ENCODE assay signal across 31 mouse cellular contexts in genomic region chr10:111405071-111405470, GRCm38 (mm10).
A peak's percentile ranks its signal among the peaks of the same experiment; 100 is the strongest.
DNase-seq lines count a peak whose midpoint lies in the region; ATAC-seq and TF ChIP-seq lines count a peak whose summit lies in the region.
"Had no signal": no experiment of that assay in that cellular context is flagged by ENCODE, and none has a peak within 500 bp of the region (broad histone marks: within the 10 kb centered on the region; RNA-seq: fewer than 3 reads in every experiment).

No protein-coding gene starts in this region.

- 20% methylated on average over 6 of the region's 6 CpGs for WGBS in liver, adult 2 months
- 83% methylated on average over 6 of the region's 6 CpGs for WGBS in liver, embryonic 11.5 days
- WGBS in liver, embryonic 14.5 days (ENCODE audit: insufficient replicate concordance): 71% methylated on average over 6 of the region's 6 CpGs
- 60% methylated on average over 6 of the region's 6 CpGs for WGBS in liver, postnatal 0 days (ENCODE audit: insufficient replicate concordance)

- TF ChIP-seq EP300 in liver, embryonic 14.5 days (IDR thresholded peaks at IDR 0.05; ENCODE audit: low read depth): no peak
- TF ChIP-seq EP300 in liver, postnatal 0 days (IDR thresholded peaks at IDR 0.05; ENCODE audit: low read depth): peak; percentile 57; the same call in 1 of the 2 replicates

- no peak for ATAC-seq in liver, embryonic 11.5 days (replicated peaks; ENCODE audit: low FRiP score)
- ATAC-seq in liver, embryonic 14.5 days (ENCODE audit: insufficient read depth): peak; percentile 52
- ATAC-seq in liver, postnatal 0 days: peak; percentile 99
- no peak for ATAC-seq in megakaryocyte progenitor cell, adult 5-6 weeks (replicated peaks; ENCODE audit: poor library complexity)
- ATAC-seq: activated CD4-positive, CD25-positive, alpha-beta regulatory T cell, adult 4 months; forebrain, embryonic 14.5 days; forebrain, postnatal 0 days; hindbrain, postnatal 0 days had no signal

- no peaks in the 10 kb centered on the region for H3K9me3 ChIP-seq in liver, embryonic 11.5 days (ENCODE audit: control insufficient read depth, low read length)
- no peaks in the 10 kb centered on the region for H3K9me3 ChIP-seq in liver, embryonic 14.5 days (ENCODE audit: control insufficient read depth, low read length)
- no peaks in the 10 kb centered on the region for H3K9me3 ChIP-seq in liver, postnatal 0 days (ENCODE audit: low read length)
- H3K9me3 ChIP-seq: embryonic facial prominence, embryonic 12.5 days; embryonic facial prominence, embryonic 15.5 days; heart, embryonic 15.5 days; hindbrain, embryonic 13.5 days had no signal

- no peaks in the 10 kb centered on the region for H3K27me3 ChIP-seq in liver, adult 2 months (ENCODE audit: control insufficient read depth, insufficient read depth, low read length)
- H3K27me3 ChIP-seq in liver, embryonic 11.5 days (replicated peaks; ENCODE audit: control insufficient read depth, insufficient read depth, low read length): no peaks in the 10 kb centered on the region
- H3K27me3 ChIP-seq in liver, embryonic 14.5 days (ENCODE audit: control insufficient read depth, insufficient read depth, low read length): no peaks in the 10 kb centered on the region
- H3K27me3 ChIP-seq in liver, postnatal 0 days (ENCODE audit: insufficient read depth, low read length): no peaks in the 10 kb centered on the region
- H3K27me3 ChIP-seq: CH12.LX; embryonic facial prominence, embryonic 12.5 days; embryonic facial prominence, embryonic 15.5 days; heart, embryonic 15.5 days; hindbrain, embryonic 13.5 days had no signal

- H3K9ac ChIP-seq in liver, adult 2 months (ENCODE audit: low read depth, low read length): no peak overlapping the region; the same call in 1 of the 2 replicates
- H3K9ac ChIP-seq in liver, embryonic 11.5 days (ENCODE audit: low read depth, low read length): no peak overlapping the region
- H3K9ac ChIP-seq in liver, embryonic 14.5 days (replicated peaks): no peak overlapping the region
- no peak overlapping the region for H3K9ac ChIP-seq in liver, postnatal 0 days (replicated peaks)
- H3K9ac ChIP-seq: embryonic facial prominence, embryonic 12.5 days; embryonic facial prominence, embryonic 15.5 days; forebrain, postnatal 0 days; heart, embryonic 15.5 days; hindbrain, embryonic 13.5 days had no signal

- H3K4me2 ChIP-seq in liver, embryonic 11.5 days: no peak overlapping the region
- no peak overlapping the region for H3K4me2 ChIP-seq in liver, embryonic 14.5 days (ENCODE audit: low read depth)
- H3K4me2 ChIP-seq in liver, postnatal 0 days (ENCODE audit: low read depth, low read length): no peak overlapping the region
- H3K4me2 ChIP-seq: embryonic facial prominence, embryonic 12.5 days; embryonic facial prominence, embryonic 15.5 days; heart, embryonic 11.5 days; heart, embryonic 15.5 days; hindbrain, embryonic 13.5 days had no signal

- no peaks in the 10 kb centered on the region for H3K79me2 ChIP-seq in liver, adult 2 months (ENCODE audit: control insufficient read depth, insufficient read depth, low read length)

- no peaks in the 10 kb centered on the region; the same call in 1 of the 2 replicates for H3K36me3 ChIP-seq in liver, adult 2 months (ENCODE audit: control insufficient read depth, insufficient read depth, low read length)
- H3K36me3 ChIP-seq in liver, embryonic 11.5 days (ENCODE audit: control insufficient read depth, insufficient read depth, low read length): no peaks in the 10 kb centered on the region
- no peaks in the 10 kb centered on the region for H3K36me3 ChIP-seq in liver, embryonic 14.5 days (replicated peaks; ENCODE audit: control insufficient read depth, insufficient read depth, low read depth)
- no peaks in the 10 kb centered on the region for H3K36me3 ChIP-seq in liver, postnatal 0 days (replicated peaks; ENCODE audit: insufficient read depth, low read length)
- H3K36me3 ChIP-seq: embryonic facial prominence, embryonic 12.5 days; embryonic facial prominence, embryonic 15.5 days; G1E; heart, embryonic 15.5 days; hindbrain, embryonic 10.5 days; hindbrain, embryonic 13.5 days had no signal

- H3K4me1 ChIP-seq in liver, adult 2 months (ENCODE audit: control insufficient read depth, insufficient read depth, low read length): peaks cover 5% of the 10 kb centered on the region; the same call in 1 of the 2 replicates
- peaks cover 6% of the 10 kb centered on the region for H3K4me1 ChIP-seq in liver, embryonic 11.5 days (replicated peaks; ENCODE audit: control insufficient read depth, insufficient read depth, low read length)
- H3K4me1 ChIP-seq in liver, embryonic 14.5 days (replicated peaks; ENCODE audit: control insufficient read depth in 2 of 2, insufficient read depth in 2 of 2, low read length in 1 of 2): peaks cover 0 to 4% of the 10 kb centered on the region in 2 experiments; a peak in 2 of 4 replicates
- no peaks in the 10 kb centered on the region for H3K4me1 ChIP-seq in liver, postnatal 0 days (ENCODE audit: insufficient read depth)
- H3K4me1 ChIP-seq: embryonic facial prominence, embryonic 12.5 days; embryonic facial prominence, embryonic 15.5 days; hindbrain, embryonic 13.5 days had no signal

- H3K4me3 ChIP-seq in liver, adult 2 months (ENCODE audit: insufficient read depth, low read depth, low read length): no peak overlapping the region
- no peak overlapping the region for H3K4me3 ChIP-seq in liver, embryonic 11.5 days (ENCODE audit: low read depth, low read length)
- H3K4me3 ChIP-seq in liver, embryonic 14.5 days (ENCODE audit: insufficient read depth in 1 of 2, low read depth in 2 of 2, low read length in 2 of 2): no peak overlapping the region
- H3K4me3 ChIP-seq in liver, postnatal 0 days (ENCODE audit: low read depth, low read length): no peak overlapping the region
- H3K4me3 ChIP-seq: embryonic facial prominence, embryonic 12.5 days; embryonic facial prominence, embryonic 15.5 days; gastrocnemius, adult 2 months; heart, embryonic 15.5 days; hindbrain, embryonic 10.5 days; hindbrain, embryonic 13.5 days had no signal

- TF ChIP-seq POLR2A in liver, adult 2 months (IDR thresholded peaks at IDR 0.05; ENCODE audit: extremely low read depth, insufficient read depth, low read length): no peak

- DNase-seq in liver, adult 2 months (ENCODE audit: extremely low read depth, low read depth, low spot score): peak; percentile 99
- DNase-seq in liver, embryonic 11.5 days (ENCODE audit: low spot score): no peak
- DNase-seq in lung, postnatal 14 days: peak; percentile 26
- no peak for DNase-seq in lung, postnatal 4 days
- peak in 1 of 3 experiments; percentile 12 for DNase-seq in liver, embryonic 14.5 days (ENCODE audit: low read depth in 3 of 3, low spot score in 3 of 3)
- peak; percentile 43 for DNase-seq in liver, postnatal 0 days
- DNase-seq in T-cell, adult 2 months (ENCODE audit: low spot score): no peak
- DNase-seq: adrenal gland, postnatal 10 days; B cell, adult 2 months; cerebellum, adult 11 months; cerebellum, adult 2 months; cerebellum, adult 9-11 months; cerebellum, postnatal 25 days; forebrain, postnatal 0 days; gastrocnemius, adult 2 months; gastrocnemius, postnatal 14 days; heart, adult 11 months; heart, postnatal 10 days; heart, postnatal 36 days had no signal

- no peak for TF ChIP-seq CTCF in liver, adult 2 months (IDR thresholded peaks at IDR 0.05; ENCODE audit: low read depth, low read length)
- TF ChIP-seq CTCF in liver, embryonic 14.5 days (IDR thresholded peaks at IDR 0.05; ENCODE audit: low read depth): no peak
- no peak for TF ChIP-seq CTCF in liver, postnatal 0 days (IDR thresholded peaks at IDR 0.05; ENCODE audit: low read depth)

- H3K27ac ChIP-seq in liver, adult 2 months (replicated peaks; ENCODE audit: insufficient read depth, low read depth, low read length): peak overlapping the region; percentile 98
- H3K27ac ChIP-seq in liver, embryonic 11.5 days (ENCODE audit: low read depth, low read length): no peak overlapping the region
- no peak overlapping the region for H3K27ac ChIP-seq in liver, embryonic 14.5 days
- H3K27ac ChIP-seq in liver, postnatal 0 days (ENCODE audit: low read depth): peak overlapping the region; percentile 84
- H3K27ac ChIP-seq: embryonic facial prominence, embryonic 12.5 days; embryonic facial prominence, embryonic 15.5 days; gastrocnemius, adult 2 months; heart, embryonic 15.5 days; hindbrain, embryonic 10.5 days; hindbrain, embryonic 13.5 days; hindbrain, postnatal 0 days had no signal

Comparison
In these comparisons a context has a peak if more than half of its experiments do, and no peak if none do; other contexts are left out.
1. DNase-seq: peak in liver, adult 2 months (single experiment), lung, postnatal 14 days (single experiment) and liver, postnatal 0 days (single experiment); none in liver, embryonic 11.5 days (single experiment), lung, postnatal 4 days (0 of 2) and T-cell, adult 2 months (single experiment).
2. H3K27ac ChIP-seq: peak in liver, adult 2 months (single experiment) and liver, postnatal 0 days (single experiment); none in liver, embryonic 11.5 days (single experiment) and liver, embryonic 14.5 days (single experiment).
3. ATAC-seq: peak in liver, embryonic 14.5 days (single experiment) and liver, postnatal 0 days (single experiment); none in liver, embryonic 11.5 days (single experiment) and megakaryocyte progenitor cell, adult 5-6 weeks (single experiment).